Mouse (Mus musculus) midbrain, embryonic 16.5 days (tissue): ENCODE measurements around the gene Exo5. TPM values are rescaled to one million over a fixed set of nuclear protein-coding genes. Genes with fewer than 3 reads are reported as not detected.

Experiments used
- microRNA-seq: library from miRNA; unstranded; fragments of <30 nt; microRNA quantifications from one replicate; pipeline ENCODE4, GENCODE M21; 2017
- polyA plus RNA-seq: library from polyadenylated mRNA; unstranded; fragments of >200 nt; fragmentation: Nextera tagmentation; extraction: Ambion mirVana; gene quantifications from 2 replicates; pipeline ENCODE4 v1.2.1, GENCODE M21; 2015

Exo5 gene
- polyA plus RNA-seq, 1 experiment from 2014 or later, result 32.2 TPM

Small RNA genes lying within 50 kb of the gene (microRNA-seq; reads per million reads assigned to microRNA genes)
- 0.86 reads per million for gene Mir7015

Other genes starting within 250 kb of the Exo5 start
- gene Kcnq4, start 176.4 kb downstream of the Exo5 start, polyA plus RNA-seq, result 5.3 and 5.8 TPM in 2 replicates
- 74.4 and 75.3 TPM in 2 replicates for gene Nfyc, start 93.4 kb downstream of the Exo5 start, polyA plus RNA-seq
- 30.6 and 35.4 TPM in 2 replicates for gene Rims3, start 70.2 kb downstream of the Exo5 start, polyA plus RNA-seq
- gene Zfp69, start 26.7 kb upstream of the Exo5 start, polyA plus RNA-seq, result 5.8 and 7.2 TPM in 2 replicates
- gene Smap2, start 92.2 kb upstream of the Exo5 start, polyA plus RNA-seq, result 41.1 and 43.2 TPM in 2 replicates
- gene Col9a2, start 114.4 kb upstream of the Exo5 start, polyA plus RNA-seq, result 13.1 and 16.7 TPM in 2 replicates
- gene Zmpste24, start 173.2 kb upstream of the Exo5 start, polyA plus RNA-seq, result 23.2 and 25.4 TPM in 2 replicates
- gene Tmco2, start 184.2 kb upstream of the Exo5 start, polyA plus RNA-seq, result not detected in 2 replicates